Mouse (Mus musculus) heart, embryonic 13.5 days (tissue): ENCODE measurements around the gene Gm10945. TPM values are rescaled to one million over a fixed set of nuclear protein-coding genes. Genes with fewer than 3 reads are reported as not detected.

Experiments used
- polyA plus RNA-seq: library from polyadenylated mRNA; unstranded; fragments of >200 nt; fragmentation: Nextera tagmentation; extraction: Ambion mirVana; gene quantifications from 2 replicates; pipeline ENCODE4 v1.2.1, GENCODE M21; 2015

Gene Gm10945
- polyA plus RNA-seq, 1 experiment from 2014 or later: not detected

Other genes starting within 250 kb of the Gm10945 start
- gene Oprm1, start 3.3 kb downstream of the Gm10945 start, polyA plus RNA-seq: not detected in 2 replicates